Mouse (Mus musculus): ENCODE results near the gene Ankrd37. TPM values are rescaled to one million over a fixed set of nuclear protein-coding genes. Genes with fewer than 3 reads are reported as not detected.

The Ankrd37 gene
- total RNA-seq (2023; ENCODE audit: inconsistent age), result 9.4 to 14.8 TPM (median 12.5 TPM) in 4 replicates

DNA sequence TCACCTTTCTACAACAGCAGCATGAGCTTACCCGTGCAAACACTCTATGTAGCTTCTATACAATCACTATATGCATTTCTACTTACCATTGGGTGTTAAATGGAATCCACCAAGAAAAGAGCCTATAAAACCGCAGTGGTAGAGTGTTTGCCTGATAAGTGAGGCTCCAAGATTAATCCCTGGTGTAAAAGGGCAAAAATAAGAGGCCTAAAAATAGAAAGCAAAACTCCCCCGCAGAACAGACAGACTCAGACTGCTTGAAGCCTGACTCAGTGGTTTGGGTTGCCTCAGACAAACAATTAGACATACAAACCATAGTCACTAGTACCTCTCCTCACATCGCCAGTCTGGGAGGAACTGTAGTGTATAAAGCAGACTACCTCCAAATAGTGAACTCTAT is at the start of gene Ankrd37:
TSS of gene Ankrd37 (minus strand) at position 112 of the 400 bp plus-strand sequence.

DNA sequence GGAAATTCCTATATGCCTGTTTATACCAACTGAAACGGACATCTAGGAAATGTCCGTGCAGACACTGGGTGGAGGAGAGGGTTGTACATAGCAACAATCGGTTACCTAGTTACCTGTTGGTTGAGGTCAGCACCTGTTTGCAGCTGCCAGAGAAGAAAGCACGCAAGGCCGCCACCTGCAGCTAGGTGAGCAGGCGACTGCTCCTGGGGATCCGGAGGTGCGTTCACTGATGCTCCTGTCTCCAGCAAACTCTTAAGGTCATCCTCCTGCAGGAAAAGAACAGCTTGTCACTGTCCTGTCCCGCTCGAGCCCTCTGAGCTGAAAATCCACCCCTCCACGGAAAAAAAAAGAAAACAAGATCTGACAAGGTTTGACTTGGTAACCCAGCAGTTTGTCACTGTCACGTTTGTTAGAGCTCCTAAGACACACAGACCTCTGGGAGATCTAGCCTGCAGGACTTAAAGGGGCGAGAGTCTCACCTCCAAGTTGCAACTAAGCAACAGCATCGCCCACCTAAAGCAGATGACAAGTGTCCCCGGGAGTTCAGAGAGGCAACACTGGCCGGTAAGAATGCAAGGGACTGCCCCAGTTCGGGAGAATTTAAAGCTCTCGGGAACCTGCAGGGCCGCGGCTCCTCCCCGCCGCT is 6.2 kb downstream of the Ankrd37 start, which contains the start of gene Lrp2bp:
TSS of gene Lrp2bp (plus strand) at position 166 of the 646 bp plus-strand sequence.

DNA sequence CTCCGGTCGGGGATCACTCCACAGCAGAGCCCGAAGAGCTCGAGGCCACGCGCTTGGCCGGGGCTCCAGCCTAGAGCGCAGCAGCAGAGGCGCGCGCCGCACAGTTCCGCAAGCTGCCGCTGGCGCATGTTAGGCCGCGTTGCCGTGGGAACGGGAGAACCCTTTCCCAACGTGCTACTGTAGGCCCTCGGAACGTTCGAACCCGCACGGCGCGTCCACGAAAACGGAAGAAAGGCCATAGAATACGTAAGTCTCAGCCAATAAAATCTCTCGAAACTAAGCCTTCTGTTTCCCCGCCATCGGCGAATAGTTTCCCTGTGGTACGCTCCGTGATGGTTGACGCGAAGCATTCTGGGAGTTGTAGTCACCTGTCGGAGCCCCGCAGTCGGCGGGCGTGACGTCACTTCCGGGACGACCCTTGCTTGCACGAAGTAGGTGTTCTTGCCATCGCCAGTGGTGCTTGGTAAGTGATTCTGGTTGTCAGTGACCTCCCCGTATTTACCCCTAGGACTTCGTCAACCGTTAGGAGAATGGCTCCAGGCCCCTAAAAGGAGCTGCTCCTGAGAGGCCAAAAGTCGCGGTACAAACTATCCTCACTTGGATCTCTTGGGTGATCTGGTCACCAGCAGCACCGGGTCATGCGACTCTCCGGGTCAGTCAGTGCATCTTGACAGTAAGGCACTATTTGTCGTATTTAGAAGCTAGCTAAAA is 30.2 kb downstream of the Ankrd37 start, which contains the start of the genes 1700029J07Rik and Ufsp2:
TSS of gene 1700029J07Rik (minus strand) at position 127 of the 711 bp plus-strand sequence.
TSS of gene Ufsp2 (plus strand) at position 403 of the 711 bp plus-strand sequence.

Other genes starting within 250 kb of the Ankrd37 start
- gene Pdlim3, start 120.2 kb downstream of the Ankrd37 start, total RNA-seq (2023; ENCODE audit: inconsistent age), result 0.74 to 1.6 TPM (median 0.84 TPM) in 3 of 4 replicates, not detected in the other
- 0.18 TPM in 1 of 4 replicates, not detected in the others for gene Ccdc110, start 71.1 kb downstream of the Ankrd37 start, total RNA-seq (2023; ENCODE audit: inconsistent age)
- gene 1700029J07Rik, start 30.5 kb downstream of the Ankrd37 start, total RNA-seq (2023; ENCODE audit: inconsistent age), result 6.0 to 7.4 TPM (median 6.4 TPM) in 4 replicates
- 21.9 to 23.8 TPM (median 22.8 TPM) in 4 replicates for gene Ufsp2, start 30.2 kb downstream of the Ankrd37 start, total RNA-seq (2023; ENCODE audit: inconsistent age)
- 0.24 to 0.39 TPM in 2 of 4 replicates, not detected in the others for gene Lrp2bp, start 6.4 kb downstream of the Ankrd37 start, total RNA-seq (2023; ENCODE audit: inconsistent age)
- 22.1 to 29.0 TPM (median 26.7 TPM) in 4 replicates for gene Cfap97, start 146.1 kb upstream of the Ankrd37 start, total RNA-seq (2023; ENCODE audit: inconsistent age)
- 38.6 to 43.5 TPM (median 41.1 TPM) in 4 replicates for gene Snx25, start 146.5 kb upstream of the Ankrd37 start, total RNA-seq (2023; ENCODE audit: inconsistent age)
- 59.6 to 68.9 TPM (median 65.3 TPM) in 4 replicates for gene Slc25a4, start 205.6 kb upstream of the Ankrd37 start, total RNA-seq (2023; ENCODE audit: inconsistent age)

Measured in B cell, adult (primary cell).